Mouse (Mus musculus) ES-Bruce4 (cell line): ENCODE measurements around the gene Sel1l3.

Source experiments
- CTCF ChIP-seq: IDR thresholded peaks from one replicate; pipeline ENCODE4 v1.8.1; 2011; ENCODE audit warnings: low read depth, low read length
- POLR2A ChIP-seq: IDR thresholded peaks from one replicate; pipeline ENCODE4 v1.8.1; 2011; ENCODE audit warnings: low read length; ENCODE audit not compliant: insufficient read depth

DNA sequence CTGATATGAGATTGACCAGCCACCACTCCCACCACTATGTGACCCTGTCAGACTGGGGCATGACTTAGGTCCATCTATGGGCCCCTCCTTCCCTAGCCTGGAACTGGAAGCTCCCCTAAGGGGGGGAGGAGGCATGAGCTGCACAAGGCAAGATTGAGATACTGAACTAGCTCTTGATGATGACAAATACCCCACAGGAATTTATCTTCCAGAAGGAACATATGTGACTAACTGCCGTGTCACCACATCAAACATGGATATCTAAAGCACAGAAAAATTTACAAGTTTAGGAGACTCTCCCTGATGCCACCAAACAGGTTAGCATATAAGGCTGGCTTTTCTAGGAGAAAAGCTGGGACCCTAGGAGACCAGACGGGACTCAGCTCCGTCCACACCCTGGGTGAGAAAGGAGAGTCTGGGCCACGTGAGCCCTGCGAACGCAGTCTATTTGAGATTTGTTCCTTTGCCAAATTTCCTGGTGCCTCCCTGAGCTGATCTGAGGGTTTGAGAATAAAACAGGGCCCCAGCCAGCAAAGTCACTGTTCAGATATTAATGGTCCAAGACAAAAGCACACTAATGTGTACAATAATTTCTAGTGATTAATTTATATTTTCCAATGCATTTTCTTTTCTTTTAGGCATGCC, 42.0 kb downstream of the Sel1l3 start:
- TF ChIP-seq POLR2A = no peak
- TF ChIP-seq CTCF = no peak
